Mouse (Mus musculus) gastrocnemius, adult 2 months (tissue): ENCODE data around the gene Adra2c. TPM values are rescaled to one million over a fixed set of nuclear protein-coding genes. Genes with fewer than 3 reads are reported as not detected.
A peak's percentile ranks its signal among the peaks of the same experiment; 100 is the strongest.

Experiments used
- DNase-seq: peaks from one replicate; pipeline ENCODE4 v3.0.0; 2022
- H3K27ac ChIP-seq: fragments of 200-600 bp; 2 replicates; pipeline ENCODE4 v1.8.1; 2022; ENCODE audit warnings: mild to moderate bottlenecking
- H3K4me3 ChIP-seq: fragments of 200-600 bp; 2 replicates; pipeline ENCODE4 v1.8.1; 2022; ENCODE audit warnings: mild to moderate bottlenecking, moderate library complexity
- CTCF ChIP-seq: fragments of 200-600 bp; IDR thresholded peaks from 2 replicates; pipeline ENCODE4 v1.8.1; 2022; ENCODE audit warnings: antibody characterized with exemption, mild to moderate bottlenecking, moderate library complexity
- intact Hi-C: fragments of 180-260 bp; cut with DNase I; formaldehyde crosslinking; loops from one replicate; pipeline ENCODE4 v1.15.1; 2025
- total RNA-seq, 2 experiments: library from RNA; stranded (reverse); gene quantifications; 2 replicates each; pipeline ENCODE4 v1.2.3; 2021

Gene Adra2c
- total RNA-seq, 2 experiments from 2014 or later = 0.25 to 0.26 TPM

- TF ChIP-seq CTCF = no peak
- no peak overlapping the region for H3K4me3 ChIP-seq
- no peak for DNase-seq
- intact Hi-C loops = no loop called here
- H3K27ac ChIP-seq = no peak overlapping the region
Measured at GRCm38 (mm10) chr5:35314629-35315028, 36.5 kb downstream of the Adra2c start.

DNA sequence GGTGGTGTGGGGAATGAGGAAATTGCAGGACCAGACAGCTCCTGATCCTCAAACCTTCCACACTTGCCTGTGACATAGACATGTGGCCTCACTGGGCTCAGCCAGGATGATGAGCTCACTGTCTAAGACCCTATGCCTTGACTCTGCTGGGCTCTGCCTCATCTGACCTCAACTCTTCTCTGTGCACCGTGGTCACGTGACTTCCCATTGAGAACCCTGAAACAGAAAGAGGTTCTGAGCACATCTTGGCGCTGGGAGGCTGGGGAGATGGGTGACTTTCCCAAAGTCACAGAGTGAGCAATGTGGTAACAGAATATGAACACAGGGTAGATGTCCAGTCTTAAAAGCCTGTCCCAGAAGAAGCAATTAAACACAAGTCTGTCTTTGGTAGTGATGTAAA is 37.1 kb downstream of the Adra2c start:
- Histone ChIP-seq H3K4me3 (no peak overlapping the region), H3K27ac (no peak overlapping the region)
- intact Hi-C loops = no loop called here
- no peak for DNase-seq
- no peak for TF ChIP-seq CTCF

GRCm38 (mm10) chr5:35320650-35321049 is 42.5 kb downstream of the Adra2c start:
- peak; percentile 81 for DNase-seq
- TF ChIP-seq CTCF = no peak
- intact Hi-C loops = no loop called here
- H3K27ac ChIP-seq = no peak overlapping the region
- no peak overlapping the region for H3K4me3 ChIP-seq

- TF ChIP-seq CTCF = no peak
- DNase-seq = no peak
- intact Hi-C loops = no loop called here
- Histone ChIP-seq H3K4me3 (no peak overlapping the region), H3K27ac (no peak overlapping the region)
Measured at GRCm38 (mm10) chr5:35330822-35331221, 52.7 kb downstream of the Adra2c start.

Other genes starting within 250 kb of the Adra2c start
- under 1 TPM; 0.25 to 0.48 TPM for gene Hgfac, start 236.8 kb upstream of the Adra2c start, total RNA-seq
- gene Dok7, start 221.6 kb upstream of the Adra2c start, total RNA-seq = 10 to 100 TPM; 21.8 to 31.9 TPM
- 10 to 100 TPM; 28.2 to 30.2 TPM for gene Lrpap1, start 172.6 kb upstream of the Adra2c start, total RNA-seq
- gene Hmx1, start 110.8 kb downstream of the Adra2c start, total RNA-seq = not detected
- under 1 TPM; 0.13 to 0.89 TPM for gene Cpz, start 247.4 kb downstream of the Adra2c start, total RNA-seq